Mouse (Mus musculus) liver, embryonic 16.5 days (tissue): ENCODE measurements around the gene Lrmda. TPM values are rescaled to one million over a fixed set of nuclear protein-coding genes. Genes with fewer than 3 reads are reported as not detected.

ENCODE experiments used
- ATAC-seq: fragments of 200-750 bp; cut with Nextera tagmentation; 2 replicates; pipeline ENCODE4 v1.8.0; 2017; ENCODE audit warnings: low read depth, mild to moderate bottlenecking, moderate number of reproducible peaks, moderate library complexity
- H3K27ac ChIP-seq: fragments of 300-500 bp; sonication (generic); 2 replicates; pipeline ENCODE4 v1.5.1; 2014; ENCODE audit warnings: mild to moderate bottlenecking, low read length
- H3K27me3 ChIP-seq: fragments of 300-500 bp; sonication (generic); 2 replicates; pipeline ENCODE4 v1.6.1; 2014; ENCODE audit warnings: low read depth, low read length, mixed read lengths; ENCODE audit not compliant: control insufficient read depth, insufficient read depth
- H3K36me3 ChIP-seq: fragments of 300-500 bp; sonication (generic); 2 replicates; pipeline ENCODE4 v1.6.1; 2014; ENCODE audit warnings: mild to moderate bottlenecking; ENCODE audit not compliant: control insufficient read depth, insufficient read depth
- H3K4me1 ChIP-seq: fragments of 300-500 bp; sonication (generic); 2 replicates; pipeline ENCODE4 v1.6.1; 2014; ENCODE audit warnings: low read depth, low read length, mixed read lengths; ENCODE audit not compliant: control insufficient read depth
- H3K4me2 ChIP-seq: fragments of 300-500 bp; sonication (generic); 2 replicates; pipeline ENCODE4 v1.6.1; 2014; ENCODE audit warnings: low read depth, low read length, mixed read lengths
- H3K4me3 ChIP-seq: fragments of 300-500 bp; sonication (generic); 2 replicates; pipeline ENCODE4 v1.5.1; 2014; ENCODE audit warnings: low read depth, mild to moderate bottlenecking, low read length
- H3K9ac ChIP-seq: fragments of 300-500 bp; sonication (generic); 2 replicates; pipeline ENCODE4 v1.6.1; 2014; ENCODE audit warnings: low read depth, low read length
- H3K9me3 ChIP-seq: fragments of 300-500 bp; sonication (generic); replicated peaks from 2 replicates; pipeline ENCODE4 v1.6.1; 2016; ENCODE audit warnings: low read length; ENCODE audit not compliant: control insufficient read depth
- WGBS: fragments of 180-500 bp; shearing (Covaris S2); extraction: QIAGEN DNeasy Blood & Tissue Kit; methylation state at CpG from one replicate; pipeline ENCODE4 v1.1.7; 2014; ENCODE audit not compliant: insufficient replicate concordance; 5-methylcytosine and 5-hydroxymethylcytosine counted together
- polyA plus RNA-seq: library from polyadenylated mRNA; unstranded; fragments of >200 nt; fragmentation: Nextera tagmentation; extraction: Ambion mirVana; gene quantifications from 2 replicates; pipeline ENCODE4 v1.2.1, GENCODE M21; 2015

The Lrmda gene
- polyA plus RNA-seq, 1 experiment from 2014 or later, result 0.46 TPM

GRCm38 (mm10) chr14:22679705-22680643 is 660.5 kb downstream of the Lrmda start:
- 65% methylated on average over 9 of the region's 9 CpGs for WGBS
- no peak overlapping the region for H3K9ac ChIP-seq
- H3K27ac ChIP-seq, result no peak overlapping the region
- no peak overlapping the region for H3K4me3 ChIP-seq
- H3K4me2 ChIP-seq, result no peak overlapping the region
- no peaks in the 10 kb centered on the region for H3K36me3 ChIP-seq
- H3K4me1 ChIP-seq, result no peaks in the 10 kb centered on the region
- no peak for ATAC-seq
- H3K27me3 ChIP-seq, result no peaks in the 10 kb centered on the region
- no peaks in the 10 kb centered on the region for H3K9me3 ChIP-seq

GRCm38 (mm10) chr14:22686886-22687285 is 667.4 kb downstream of the Lrmda start:
- ATAC-seq, result no peak
- H3K4me1 ChIP-seq, result no peaks in the 10 kb centered on the region
- H3K9me3 ChIP-seq, result no peaks in the 10 kb centered on the region
- H3K4me2 ChIP-seq, result no peak overlapping the region
- no peak overlapping the region for H3K4me3 ChIP-seq
- H3K36me3 ChIP-seq, result no peaks in the 10 kb centered on the region
- no peak overlapping the region for H3K27ac ChIP-seq
- no peaks in the 10 kb centered on the region for H3K27me3 ChIP-seq
- 47% methylated on average over 4 of the region's 4 CpGs for WGBS
- no peak overlapping the region for H3K9ac ChIP-seq

- no peaks in the 10 kb centered on the region for H3K9me3 ChIP-seq
- no peaks in the 10 kb centered on the region for H3K4me1 ChIP-seq
- ATAC-seq, result no peak
- no peak overlapping the region for H3K9ac ChIP-seq
- 73% methylated on average over 2 of the region's 2 CpGs for WGBS
- no peak overlapping the region for H3K4me2 ChIP-seq
- H3K36me3 ChIP-seq, result no peaks in the 10 kb centered on the region
- H3K27ac ChIP-seq, result no peak overlapping the region
- H3K4me3 ChIP-seq, result no peak overlapping the region
- no peaks in the 10 kb centered on the region for H3K27me3 ChIP-seq
Measured at GRCm38 (mm10) chr14:22688399-22688798, 668.9 kb downstream of the Lrmda start.

GRCm38 (mm10) chr14:22695448-22695847 is 675.9 kb downstream of the Lrmda start:
- Histone ChIP-seq H3K36me3 (no peaks in the 10 kb centered on the region), H3K4me1 (no peaks in the 10 kb centered on the region), H3K9ac (no peak overlapping the region), H3K4me2 (no peak overlapping the region), H3K27me3 (no peaks in the 10 kb centered on the region), H3K27ac (no peak overlapping the region), H3K4me3 (no peak overlapping the region), H3K9me3 (no peaks in the 10 kb centered on the region)
- no peak for ATAC-seq
- WGBS, result 72% methylated on average over 6 of the region's 6 CpGs

- no peak overlapping the region for H3K4me2 ChIP-seq
- no peaks in the 10 kb centered on the region for H3K4me1 ChIP-seq
- no peak overlapping the region for H3K27ac ChIP-seq
- no peak overlapping the region for H3K4me3 ChIP-seq
- whole genome bisulfite sequencing, result 64% methylated on average over 4 of the region's 4 CpGs
- H3K27me3 ChIP-seq, result no peaks in the 10 kb centered on the region
- H3K36me3 ChIP-seq, result no peaks in the 10 kb centered on the region
- no peak overlapping the region for H3K9ac ChIP-seq
- H3K9me3 ChIP-seq, result no peaks in the 10 kb centered on the region
- ATAC-seq, result no peak
Measured at GRCm38 (mm10) chr14:22695931-22696365, 676.4 kb downstream of the Lrmda start.

GRCm38 (mm10) chr14:22700236-22700635 is 680.7 kb downstream of the Lrmda start:
- no peak for ATAC-seq
- Histone ChIP-seq H3K4me1 (no peaks in the 10 kb centered on the region), H3K9me3 (no peaks in the 10 kb centered on the region), H3K36me3 (no peaks in the 10 kb centered on the region), H3K27ac (no peak overlapping the region), H3K9ac (no peak overlapping the region), H3K27me3 (no peaks in the 10 kb centered on the region), H3K4me2 (no peak overlapping the region), H3K4me3 (no peak overlapping the region)
- 68% methylated on average over 1 of the region's 1 CpGs for WGBS

GRCm38 (mm10) chr14:22700690-22701089 is 681.2 kb downstream of the Lrmda start:
- ATAC-seq, result no peak
- Histone ChIP-seq H3K4me1 (no peaks in the 10 kb centered on the region), H3K4me3 (no peak overlapping the region)

GRCm38 (mm10) chr14:22707958-22708701 is 688.6 kb downstream of the Lrmda start:
- H3K4me2 ChIP-seq, result no peak overlapping the region
- no peak for ATAC-seq
- H3K27ac ChIP-seq, result no peak overlapping the region
- no peak overlapping the region for H3K9ac ChIP-seq
- H3K36me3 ChIP-seq, result no peaks in the 10 kb centered on the region
- no peak overlapping the region for H3K4me3 ChIP-seq
- WGBS, result 58% methylated on average over 9 of the region's 9 CpGs
- no peaks in the 10 kb centered on the region for H3K4me1 ChIP-seq
- H3K27me3 ChIP-seq, result no peaks in the 10 kb centered on the region
- no peaks in the 10 kb centered on the region for H3K9me3 ChIP-seq

More at GRCm38 (mm10) chr14:22700690-22701089, 681.2 kb downstream of the Lrmda start:
- Histone ChIP-seq H3K9ac (no peak overlapping the region), H3K36me3 (no peaks in the 10 kb centered on the region), H3K27me3 (no peaks in the 10 kb centered on the region), H3K9me3 (no peaks in the 10 kb centered on the region), H3K4me2 (no peak overlapping the region), H3K27ac (no peak overlapping the region)
- 51% methylated on average over 2 of the region's 2 CpGs for WGBS
